Mouse (Mus musculus) lung, embryonic 16.5 days (tissue): Measurements from ENCODE around the gene Olfr307. TPM values are rescaled to one million over a fixed set of nuclear protein-coding genes. Genes with fewer than 3 reads are reported as not detected.

Source experiments
- ATAC-seq: fragments of 200-750 bp; cut with Nextera tagmentation; 2 replicates; pipeline ENCODE4 v1.8.0; 2017; ENCODE audit warnings: low read depth, mild to moderate bottlenecking, moderate library complexity
- H3K27ac ChIP-seq: fragments of 300-500 bp; sonication (generic); 2 replicates; pipeline ENCODE4 v1.5.1; 2014; ENCODE audit warnings: mild to moderate bottlenecking, control low read depth, low read length
- H3K27me3 ChIP-seq: fragments of 300-500 bp; sonication (generic); 2 replicates; pipeline ENCODE4 v1.6.1; 2014; ENCODE audit warnings: low read depth, low read length, mixed read lengths; ENCODE audit not compliant: control insufficient read depth, insufficient read depth
- H3K36me3 ChIP-seq: fragments of 300-500 bp; sonication (generic); 2 replicates; pipeline ENCODE4 v1.6.1; 2014; ENCODE audit warnings: low read length; ENCODE audit not compliant: control insufficient read depth, insufficient read depth
- H3K4me1 ChIP-seq: fragments of 300-500 bp; sonication (generic); replicated peaks from 2 replicates; pipeline ENCODE4 v1.6.1; 2014; ENCODE audit warnings: low read length, mixed read lengths; ENCODE audit not compliant: control insufficient read depth, insufficient read depth
- H3K4me2 ChIP-seq: fragments of 300-500 bp; sonication (generic); 2 replicates; pipeline ENCODE4 v1.6.1; 2014; ENCODE audit warnings: low read depth, low read length, control low read depth
- H3K4me3 ChIP-seq: fragments of 300-500 bp; sonication (generic); 2 replicates; pipeline ENCODE4 v1.5.1; 2014; ENCODE audit warnings: mild to moderate bottlenecking, low read length, control low read depth
- H3K9ac ChIP-seq: fragments of 300-500 bp; sonication (generic); 2 replicates; pipeline ENCODE4 v1.6.1; 2014; ENCODE audit warnings: low read length, control low read depth
- H3K9me3 ChIP-seq: fragments of 300-500 bp; sonication (generic); 2 replicates; pipeline ENCODE4 v1.6.1; 2016; ENCODE audit warnings: low read length; ENCODE audit not compliant: control insufficient read depth
- WGBS: fragments of 180-500 bp; shearing (Covaris S2); extraction: QIAGEN DNeasy Blood & Tissue Kit; methylation state at CpG from one replicate; pipeline ENCODE4 v1.1.7; 2014; 5-methylcytosine and 5-hydroxymethylcytosine counted together
- microRNA-seq: library from miRNA; unstranded; fragments of <30 nt; microRNA quantifications from one replicate; pipeline ENCODE4, GENCODE M21; 2016
- polyA plus RNA-seq: library from polyadenylated mRNA; unstranded; fragments of >200 nt; fragmentation: Nextera tagmentation; extraction: Ambion mirVana; gene quantifications from 2 replicates; pipeline ENCODE4 v1.2.1, GENCODE M21; 2015

The Olfr307 gene
- polyA plus RNA-seq, 1 experiment from 2014 or later, result not detected

DNA sequence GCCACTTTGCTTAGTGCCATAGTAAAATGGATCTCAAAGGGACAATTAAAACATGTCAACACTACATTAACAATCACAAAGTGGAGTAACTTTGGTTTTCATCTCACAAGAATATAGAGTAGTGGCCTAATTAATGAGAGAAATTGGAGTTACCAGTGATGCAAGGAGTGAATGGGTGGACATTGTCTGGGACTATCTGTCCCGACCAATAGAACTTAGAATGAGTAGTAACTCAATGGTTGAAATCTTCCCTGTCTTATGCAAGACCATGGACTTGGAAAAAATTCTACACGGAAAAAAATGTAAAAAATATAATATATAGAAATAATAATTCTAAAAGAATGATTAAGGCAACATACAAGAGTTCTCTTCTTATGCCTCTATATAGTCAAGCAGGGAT lies 23.8 kb downstream of the Olfr307 start, which contains the start of gene Olfr309:
Gene Olfr309 (minus strand): TSS at position 101 of the 400 bp plus-strand sequence.
- no peak within 1 kb of the TSS for H3K4me2 ChIP-seq
- H3K27ac ChIP-seq, result no peak within 1 kb of the TSS
- H3K4me3 ChIP-seq, result no peak within 1 kb of the TSS
- H3K36me3 ChIP-seq, result no peaks in the 10 kb centered on the region
- no peaks in the 10 kb centered on the region for H3K4me1 ChIP-seq
- H3K9ac ChIP-seq, result no peak within 1 kb of the TSS
- H3K9me3 ChIP-seq, result no peaks in the 10 kb centered on the region
- ATAC-seq, result no peak
- 76% methylated on average over 2 of the region's 2 CpGs for WGBS
- no peaks in the 10 kb centered on the region for H3K27me3 ChIP-seq

Small RNA genes within 50 kb of the gene (microRNA-seq; reads per million reads assigned to microRNA genes)
- not detected for gene Gm23192

Other genes starting within 250 kb of the Olfr307 start
- not detected in 2 replicates for gene Vmn2r75, start 165.8 kb downstream of the Olfr307 start, polyA plus RNA-seq
- gene Vmn2r76, start 91.3 kb downstream of the Olfr307 start, polyA plus RNA-seq, result not detected in 2 replicates
- gene Olfr310, start 60.4 kb downstream of the Olfr307 start, polyA plus RNA-seq, result not detected in 2 replicates
- gene Olfr309, start 23.9 kb downstream of the Olfr307 start, polyA plus RNA-seq, result not detected in 2 replicates
- gene Olfr308, start 12.0 kb downstream of the Olfr307 start, polyA plus RNA-seq, result not detected in 2 replicates
- gene Olfr305, start 29.3 kb upstream of the Olfr307 start, polyA plus RNA-seq, result not detected in 2 replicates
- gene Olfr304, start 49.1 kb upstream of the Olfr307 start, polyA plus RNA-seq, result not detected in 2 replicates
- gene Olfr303, start 60.2 kb upstream of the Olfr307 start, polyA plus RNA-seq, result not detected in 2 replicates
- gene Olfr301, start 66.3 kb upstream of the Olfr307 start, polyA plus RNA-seq, result not detected in 2 replicates
- gene Olfr299, start 122.3 kb upstream of the Olfr307 start, polyA plus RNA-seq, result not detected in 2 replicates
- gene Olfr298, start 154.9 kb upstream of the Olfr307 start, polyA plus RNA-seq, result not detected in 2 replicates
- gene Olfr297, start 182.4 kb upstream of the Olfr307 start, polyA plus RNA-seq, result not detected in 2 replicates
- gene Olfr295, start 246.3 kb upstream of the Olfr307 start, polyA plus RNA-seq, result not detected in 2 replicates